Mouse (Mus musculus): ENCODE data around the gene Cdk6. TPM values are rescaled to one million over a fixed set of nuclear protein-coding genes. Genes with fewer than 3 reads are reported as not detected.
"Not testable (repeated sequence)": the region's sequence is repeated elsewhere in the genome, so short reads cannot be mapped to it uniquely, and the experiment has no call there.

The Cdk6 gene
- polyA plus RNA-seq, 1 experiment from 2014 or later = 23.4 TPM

GRCm38 (mm10) chr5:3395020-3395419 is 53.7 kb downstream of the Cdk6 start:
- H3K4me3 ChIP-seq (ENCODE audit: low read length) = no peak overlapping the region
- WGBS = 77% methylated on average over 6 of the region's 6 CpGs

GRCm38 (mm10) chr5:3396214-3396613 is 54.9 kb downstream of the Cdk6 start:
- Histone ChIP-seq H3K4me2 (replicated peaks; ENCODE audit: low read depth, low read length) (no peak overlapping the region), H3K4me1 (ENCODE audit: control insufficient read depth, insufficient read depth, low read length) (no peaks in the 10 kb centered on the region), H3K27ac (ENCODE audit: low read depth, low read length) (no peak overlapping the region), H3K9ac (ENCODE audit: low read depth, low read length) (no peak overlapping the region), H3K4me3 (ENCODE audit: low read length) (no peak overlapping the region), H3K9me3 (ENCODE audit: control insufficient read depth, low read length) (no peaks in the 10 kb centered on the region), H3K36me3 (ENCODE audit: control insufficient read depth, insufficient read depth, low read length) (peaks cover 3% of the 10 kb centered on the region; the same call in 1 of the 2 replicates), H3K27me3 (ENCODE audit: control insufficient read depth, insufficient read depth, low read length) (no peaks in the 10 kb centered on the region)
- no peak for ATAC-seq (ENCODE audit: low FRiP score, low TSS enrichment)
- WGBS = 87% methylated on average over 6 of the region's 6 CpGs

More at GRCm38 (mm10) chr5:3395020-3395419, 53.7 kb downstream of the Cdk6 start:
- Histone ChIP-seq H3K4me2 (replicated peaks; ENCODE audit: low read depth, low read length) (no peak overlapping the region), H3K9ac (ENCODE audit: low read depth, low read length) (no peak overlapping the region), H3K4me1 (ENCODE audit: control insufficient read depth, insufficient read depth, low read length) (no peaks in the 10 kb centered on the region), H3K9me3 (ENCODE audit: control insufficient read depth, low read length) (no peaks in the 10 kb centered on the region), H3K36me3 (ENCODE audit: control insufficient read depth, insufficient read depth, low read length) (peaks cover 3% of the 10 kb centered on the region; the same call in 1 of the 2 replicates), H3K27me3 (ENCODE audit: control insufficient read depth, insufficient read depth, low read length) (no peaks in the 10 kb centered on the region), H3K27ac (ENCODE audit: low read depth, low read length) (no peak overlapping the region)
- no peak for ATAC-seq (ENCODE audit: low FRiP score, low TSS enrichment)

- no peak for ATAC-seq (ENCODE audit: low FRiP score, low TSS enrichment)
- H3K36me3 ChIP-seq (ENCODE audit: control insufficient read depth, insufficient read depth, low read length) = peaks cover 3% of the 10 kb centered on the region; the same call in 1 of the 2 replicates
- H3K9me3 ChIP-seq (ENCODE audit: control insufficient read depth, low read length) = no peaks in the 10 kb centered on the region
- no peak overlapping the region for H3K27ac ChIP-seq (ENCODE audit: low read depth, low read length)
- H3K27me3 ChIP-seq (ENCODE audit: control insufficient read depth, insufficient read depth, low read length) = no peaks in the 10 kb centered on the region
- no peak overlapping the region for H3K4me3 ChIP-seq (ENCODE audit: low read length)
- no peak overlapping the region for H3K9ac ChIP-seq (ENCODE audit: low read depth, low read length)
- H3K4me1 ChIP-seq (ENCODE audit: control insufficient read depth, insufficient read depth, low read length) = no peaks in the 10 kb centered on the region
- H3K4me2 ChIP-seq (replicated peaks; ENCODE audit: low read depth, low read length) = no peak overlapping the region
- WGBS = 90% methylated on average over 11 of the region's 11 CpGs
These were observed 55.8 kb downstream of the Cdk6 start for GRCm38 (mm10) chr5:3396910-3397575.

- Histone ChIP-seq H3K4me1 (ENCODE audit: control insufficient read depth, insufficient read depth, low read length) (no peaks in the 10 kb centered on the region), H3K4me2 (replicated peaks; ENCODE audit: low read depth, low read length) (no peak overlapping the region), H3K36me3 (ENCODE audit: control insufficient read depth, insufficient read depth, low read length) (peaks cover 3% of the 10 kb centered on the region; the same call in 1 of the 2 replicates), H3K9ac (ENCODE audit: low read depth, low read length) (no peak overlapping the region), H3K9me3 (ENCODE audit: control insufficient read depth, low read length) (no peaks in the 10 kb centered on the region), H3K4me3 (ENCODE audit: low read length) (no peak overlapping the region), H3K27me3 (ENCODE audit: control insufficient read depth, insufficient read depth, low read length) (no peaks in the 10 kb centered on the region), H3K27ac (ENCODE audit: low read depth, low read length) (no peak overlapping the region)
- ATAC-seq (ENCODE audit: low FRiP score, low TSS enrichment) = no peak
- 45% methylated on average over 7 of the region's 7 CpGs for WGBS
These were observed 58.7 kb downstream of the Cdk6 start for GRCm38 (mm10) chr5:3399784-3400494.

GRCm38 (mm10) chr5:3405102-3405501 is 63.8 kb downstream of the Cdk6 start:
- Histone ChIP-seq H3K27ac (ENCODE audit: low read depth, low read length) (no peak overlapping the region), H3K4me3 (ENCODE audit: low read length) (no peak overlapping the region), H3K4me2 (replicated peaks; ENCODE audit: low read depth, low read length) (no peak overlapping the region), H3K27me3 (ENCODE audit: control insufficient read depth, insufficient read depth, low read length) (no peaks in the 10 kb centered on the region), H3K36me3 (ENCODE audit: control insufficient read depth, insufficient read depth, low read length) (no peaks in the 10 kb centered on the region), H3K4me1 (ENCODE audit: control insufficient read depth, insufficient read depth, low read length) (no peaks in the 10 kb centered on the region), H3K9ac (ENCODE audit: low read depth, low read length) (no peak overlapping the region), H3K9me3 (ENCODE audit: control insufficient read depth, low read length) (no peaks in the 10 kb centered on the region)
- ATAC-seq (ENCODE audit: low FRiP score, low TSS enrichment) = no peak
- WGBS = 50% methylated on average over 6 of the region's 6 CpGs

GRCm38 (mm10) chr5:3405503-3405902 is 64.2 kb downstream of the Cdk6 start:
- no peaks in the 10 kb centered on the region for H3K4me1 ChIP-seq (ENCODE audit: control insufficient read depth, insufficient read depth, low read length)
- WGBS = 36% methylated on average over 6 of the region's 6 CpGs

GRCm38 (mm10) chr5:3407926-3408325 is 66.6 kb downstream of the Cdk6 start:
- WGBS = 83% methylated on average over 9 of the region's 9 CpGs
- ATAC-seq (ENCODE audit: low FRiP score, low TSS enrichment) = no peak
- H3K27me3 ChIP-seq (ENCODE audit: control insufficient read depth, insufficient read depth, low read length) = no peaks in the 10 kb centered on the region

More at GRCm38 (mm10) chr5:3405503-3405902, 64.2 kb downstream of the Cdk6 start:
- Histone ChIP-seq H3K4me3 (ENCODE audit: low read length) (no peak overlapping the region), H3K27ac (ENCODE audit: low read depth, low read length) (no peak overlapping the region), H3K27me3 (ENCODE audit: control insufficient read depth, insufficient read depth, low read length) (no peaks in the 10 kb centered on the region), H3K36me3 (ENCODE audit: control insufficient read depth, insufficient read depth, low read length) (no peaks in the 10 kb centered on the region), H3K4me2 (replicated peaks; ENCODE audit: low read depth, low read length) (no peak overlapping the region), H3K9ac (ENCODE audit: low read depth, low read length) (no peak overlapping the region), H3K9me3 (ENCODE audit: control insufficient read depth, low read length) (no peaks in the 10 kb centered on the region)
- no peak for ATAC-seq (ENCODE audit: low FRiP score, low TSS enrichment)

GRCm38 (mm10) chr5:3418183-3418582 is 76.9 kb downstream of the Cdk6 start:
- WGBS = 76% methylated on average over 1 of the region's 1 CpGs
- not testable (repeated sequence) for ATAC-seq (ENCODE audit: low FRiP score, low TSS enrichment)

More at GRCm38 (mm10) chr5:3407926-3408325, 66.6 kb downstream of the Cdk6 start:
- Histone ChIP-seq H3K27ac (ENCODE audit: low read depth, low read length) (no peak overlapping the region), H3K4me1 (ENCODE audit: control insufficient read depth, insufficient read depth, low read length) (no peaks in the 10 kb centered on the region), H3K4me3 (ENCODE audit: low read length) (no peak overlapping the region), H3K9ac (ENCODE audit: low read depth, low read length) (no peak overlapping the region), H3K4me2 (replicated peaks; ENCODE audit: low read depth, low read length) (no peak overlapping the region), H3K36me3 (ENCODE audit: control insufficient read depth, insufficient read depth, low read length) (no peaks in the 10 kb centered on the region), H3K9me3 (ENCODE audit: control insufficient read depth, low read length) (no peaks in the 10 kb centered on the region)

More at GRCm38 (mm10) chr5:3418183-3418582, 76.9 kb downstream of the Cdk6 start:
- not testable (repeated sequence) for H3K4me1 ChIP-seq (ENCODE audit: control insufficient read depth, insufficient read depth, low read length); H3K27me3 ChIP-seq (ENCODE audit: control insufficient read depth, insufficient read depth, low read length); H3K36me3 ChIP-seq (ENCODE audit: control insufficient read depth, insufficient read depth, low read length); H3K9me3 ChIP-seq (ENCODE audit: control insufficient read depth, low read length); H3K4me3 ChIP-seq (ENCODE audit: low read length); H3K27ac ChIP-seq (ENCODE audit: low read depth, low read length); H3K4me2 ChIP-seq (replicated peaks; ENCODE audit: low read depth, low read length); H3K9ac ChIP-seq (ENCODE audit: low read depth, low read length)

Measured in kidney, embryonic 14.5 days (tissue).